8 mouse cellular contexts compared by ENCODE assay signal in the genomic region with DNA sequence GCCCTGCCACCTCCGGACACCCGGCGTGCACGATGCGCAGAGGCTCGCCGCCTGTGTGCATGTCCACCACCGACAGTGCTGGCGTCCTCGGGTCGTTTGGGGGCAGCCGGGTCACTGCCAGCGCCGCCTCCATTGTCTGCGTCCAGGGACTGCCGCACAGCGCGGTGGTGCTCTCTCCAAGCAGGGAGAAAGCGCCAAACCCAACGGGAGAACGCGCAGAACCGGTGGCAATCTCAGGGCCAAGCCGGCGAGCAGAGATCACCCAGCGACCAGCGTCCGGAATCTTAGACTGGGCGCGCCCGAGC. TPM values are rescaled to one million over a fixed set of nuclear protein-coding genes. Genes with fewer than 3 reads are reported as not detected.
A peak's percentile ranks its signal among the peaks of the same experiment; 100 is the strongest.
DNase-seq lines count a peak whose midpoint lies in the region; ATAC-seq and TF ChIP-seq lines count a peak whose summit lies in the region.

No protein-coding gene starts in this region.

- no peaks in the 10 kb centered on the region for H3K27me3 ChIP-seq in kidney, postnatal 0 days (ENCODE audit: insufficient read depth, low read length)
- no peaks in the 10 kb centered on the region for H3K27me3 ChIP-seq in embryonic facial prominence, embryonic 12.5 days
- H3K27me3 ChIP-seq in intestine, embryonic 16.5 days (replicated peaks; ENCODE audit: control insufficient read depth, insufficient read depth, low read length), result no peaks in the 10 kb centered on the region
- H3K27me3 ChIP-seq in neural tube, embryonic 12.5 days (replicated peaks), result no peaks in the 10 kb centered on the region

- H3K4me1 ChIP-seq in kidney, postnatal 0 days (replicated peaks; ENCODE audit: insufficient read depth, low read length), result 0 out of 2 replicates have a peak, but pooled peaks cover 15% of the 10 kb centered on the region
- H3K4me1 ChIP-seq in embryonic facial prominence, embryonic 12.5 days, result peaks cover 31% of the 10 kb centered on the region
- peaks cover 8% of the 10 kb centered on the region; the same call in 1 of the 2 replicates for H3K4me1 ChIP-seq in intestine, embryonic 16.5 days (ENCODE audit: control insufficient read depth, insufficient read depth, low read length)
- peaks cover 26% of the 10 kb centered on the region for H3K4me1 ChIP-seq in neural tube, embryonic 12.5 days

- H3K9me3 ChIP-seq in kidney, postnatal 0 days (replicated peaks; ENCODE audit: low read length), result no peaks in the 10 kb centered on the region
- H3K9me3 ChIP-seq in embryonic facial prominence, embryonic 12.5 days, result no peaks in the 10 kb centered on the region
- H3K9me3 ChIP-seq in intestine, embryonic 16.5 days (ENCODE audit: control insufficient read depth, low read length), result no peaks in the 10 kb centered on the region
- H3K9me3 ChIP-seq in neural tube, embryonic 12.5 days, result no peaks in the 10 kb centered on the region

- H3K4me3 ChIP-seq in kidney, postnatal 0 days (replicated peaks; ENCODE audit: low read depth, low read length), result peak overlapping the region; percentile 65
- peak overlapping the region; percentile 61 for H3K4me3 ChIP-seq in embryonic facial prominence, embryonic 12.5 days
- peak overlapping the region; percentile 79 for H3K4me3 ChIP-seq in intestine, embryonic 16.5 days (ENCODE audit: low read length)
- H3K4me3 ChIP-seq in neural tube, embryonic 12.5 days, result peak overlapping the region; percentile 53

- no peaks in the 10 kb centered on the region for H3K36me3 ChIP-seq in kidney, postnatal 0 days (ENCODE audit: insufficient read depth, low read length)
- H3K36me3 ChIP-seq in embryonic facial prominence, embryonic 12.5 days, result 0 out of 2 replicates have a peak, but pooled peaks cover 2% of the 10 kb centered on the region
- H3K36me3 ChIP-seq in intestine, embryonic 16.5 days (ENCODE audit: control insufficient read depth, insufficient read depth, low read length), result no peaks in the 10 kb centered on the region
- H3K36me3 ChIP-seq in neural tube, embryonic 12.5 days, result peaks cover 2% of the 10 kb centered on the region

- H3K27ac ChIP-seq in kidney, postnatal 0 days, result peak overlapping the region; percentile 87
- H3K27ac ChIP-seq in embryonic facial prominence, embryonic 12.5 days, result peak overlapping the region; percentile 74
- peak overlapping the region; percentile 91 for H3K27ac ChIP-seq in intestine, embryonic 16.5 days (ENCODE audit: low read length)
- H3K27ac ChIP-seq in neural tube, embryonic 12.5 days, result peak overlapping the region; percentile 66

- peak; percentile 26; the same call in 1 of the 2 replicates for ATAC-seq in kidney, postnatal 0 days (replicated peaks; ENCODE audit: low FRiP score, low read depth)
- peak; percentile 17; the same call in 1 of the 2 replicates for ATAC-seq in embryonic facial prominence, embryonic 12.5 days (ENCODE audit: insufficient number of reproducible peaks, insufficient read depth, low FRiP score, low TSS enrichment)
- peak; percentile 44; the same call in 1 of the 2 replicates for ATAC-seq in intestine, embryonic 16.5 days
- no peak for ATAC-seq in neural tube, embryonic 12.5 days (ENCODE audit: low FRiP score, low read depth)
- no peak for ATAC-seq in activated CD4-positive, CD25-positive, alpha-beta regulatory T cell, adult 4 months

- under 1% methylated on average over 31 of the region's 31 CpGs for WGBS in kidney, postnatal 0 days
- WGBS in embryonic facial prominence, embryonic 12.5 days, result under 1% methylated on average over 31 of the region's 31 CpGs
- under 1% methylated on average over 31 of the region's 31 CpGs for WGBS in intestine, embryonic 16.5 days
- under 1% methylated on average over 31 of the region's 31 CpGs for WGBS in neural tube, embryonic 12.5 days

- H3K9ac ChIP-seq in kidney, postnatal 0 days (ENCODE audit: low read depth, low read length), result peak overlapping the region; percentile 74
- H3K9ac ChIP-seq in embryonic facial prominence, embryonic 12.5 days, result peak overlapping the region; percentile 72
- H3K9ac ChIP-seq in intestine, embryonic 16.5 days (ENCODE audit: low read depth, low read length), result peak overlapping the region; percentile 87
- peak overlapping the region; percentile 72 for H3K9ac ChIP-seq in neural tube, embryonic 12.5 days

- DNase-seq in kidney, postnatal 0 days (ENCODE audit: low spot score), result no peak
- DNase-seq in kidney, adult 11 months, result no peak
- DNase-seq in left cerebral cortex, adult 18-20 months (ENCODE audit: low spot score in 2 of 2), result no peak
- no peak for DNase-seq in testis, postnatal 14 days (ENCODE audit: low spot score)

- peak overlapping the region; percentile 76 for H3K4me2 ChIP-seq in kidney, postnatal 0 days (ENCODE audit: low read length)
- peak overlapping the region; percentile 86 for H3K4me2 ChIP-seq in embryonic facial prominence, embryonic 12.5 days (replicated peaks)
- peak overlapping the region; percentile 90 for H3K4me2 ChIP-seq in intestine, embryonic 16.5 days (ENCODE audit: low read depth, low read length)
- peak overlapping the region; percentile 78 for H3K4me2 ChIP-seq in neural tube, embryonic 12.5 days (replicated peaks)

- no peak for TF ChIP-seq CTCF in kidney, postnatal 0 days (IDR thresholded peaks at IDR 0.05; ENCODE audit: low read depth)

RNA-seq across cellular contexts. Expression of a gene that starts 0.3 kb away (rescaled TPM):
- polyA plus RNA-seq in kidney, postnatal 0 days (2015; fragmentation: Nextera tagmentation; extraction: Ambion mirVana), result 38.9 and 39.5 TPM in 2 replicates
- polyA plus RNA-seq in embryonic facial prominence, embryonic 12.5 days (2016; fragmentation: Nextera tagmentation; extraction: Ambion mirVana), result 17.6 and 17.7 TPM in 2 replicates
- polyA plus RNA-seq in intestine, embryonic 16.5 days (2015; fragmentation: Nextera tagmentation; extraction: Ambion mirVana), result 13.6 and 15.7 TPM in 2 replicates
- 9.9 and 10.0 TPM in 2 replicates for polyA plus RNA-seq in neural tube, embryonic 12.5 days (2016; fragmentation: Nextera tagmentation; extraction: Ambion mirVana)
- polyA plus RNA-seq in activated CD4-positive, CD25-positive, alpha-beta regulatory T cell, adult 4 months (2017; shearing (Covaris generic)), result under 1 TPM; 0.25 to 0.40 TPM
- total RNA-seq in left cerebral cortex, adult 18-20 months (2021), result 1 to 10 TPM; 2.6 to 3.1 TPM

RNA-seq across cellular contexts. Expression of a gene that starts 0.4 kb away (rescaled TPM):
- 67.6 and 70.6 TPM in 2 replicates for polyA plus RNA-seq in kidney, postnatal 0 days (2015; fragmentation: Nextera tagmentation; extraction: Ambion mirVana)
- polyA plus RNA-seq in embryonic facial prominence, embryonic 12.5 days (2016; fragmentation: Nextera tagmentation; extraction: Ambion mirVana), result 65.6 and 77.9 TPM in 2 replicates
- 49.5 and 59.6 TPM in 2 replicates for polyA plus RNA-seq in intestine, embryonic 16.5 days (2015; fragmentation: Nextera tagmentation; extraction: Ambion mirVana)
- 108 and 118 TPM in 2 replicates for polyA plus RNA-seq in neural tube, embryonic 12.5 days (2016; fragmentation: Nextera tagmentation; extraction: Ambion mirVana)
- 10 to 100 TPM; 31.8 to 32.2 TPM for polyA plus RNA-seq in activated CD4-positive, CD25-positive, alpha-beta regulatory T cell, adult 4 months (2017; shearing (Covaris generic))
- total RNA-seq in left cerebral cortex, adult 18-20 months (2021), result 10 to 100 TPM; 51.7 to 53.9 TPM

RNA-seq across cellular contexts. Expression of a gene that starts 14.1 kb away (rescaled TPM):
- 2.2 and 2.3 TPM in 2 replicates for polyA plus RNA-seq in kidney, postnatal 0 days (2015; fragmentation: Nextera tagmentation; extraction: Ambion mirVana)
- 1.0 and 1.4 TPM in 2 replicates for polyA plus RNA-seq in embryonic facial prominence, embryonic 12.5 days (2016; fragmentation: Nextera tagmentation; extraction: Ambion mirVana)
- 0.36 and 0.38 TPM in 2 replicates for polyA plus RNA-seq in intestine, embryonic 16.5 days (2015; fragmentation: Nextera tagmentation; extraction: Ambion mirVana)
- 1.7 TPM in 2 replicates for polyA plus RNA-seq in neural tube, embryonic 12.5 days (2016; fragmentation: Nextera tagmentation; extraction: Ambion mirVana)
- polyA plus RNA-seq in activated CD4-positive, CD25-positive, alpha-beta regulatory T cell, adult 4 months (2017; shearing (Covaris generic)), result not detected
- total RNA-seq in left cerebral cortex, adult 18-20 months (2021), result 10 to 100 TPM; 13.8 to 14.8 TPM

Comparison
In these comparisons a context has a peak if more than half of its experiments do, and no peak if none do; other contexts are left out.
1. ATAC-seq: peak in kidney, postnatal 0 days (single experiment), embryonic facial prominence, embryonic 12.5 days (single experiment) and intestine, embryonic 16.5 days (single experiment); none in neural tube, embryonic 12.5 days (single experiment) and activated CD4-positive, CD25-positive, alpha-beta regulatory T cell, adult 4 months (single experiment).
2. Peak in every context shown above with its lines, with median percentiles within 50 percentile points of each other: H3K27ac ChIP-seq, H3K4me2 ChIP-seq, H3K4me3 ChIP-seq and H3K9ac ChIP-seq.